Mouse (Mus musculus): ENCODE results near the gene Hist1h3b.

DNA sequence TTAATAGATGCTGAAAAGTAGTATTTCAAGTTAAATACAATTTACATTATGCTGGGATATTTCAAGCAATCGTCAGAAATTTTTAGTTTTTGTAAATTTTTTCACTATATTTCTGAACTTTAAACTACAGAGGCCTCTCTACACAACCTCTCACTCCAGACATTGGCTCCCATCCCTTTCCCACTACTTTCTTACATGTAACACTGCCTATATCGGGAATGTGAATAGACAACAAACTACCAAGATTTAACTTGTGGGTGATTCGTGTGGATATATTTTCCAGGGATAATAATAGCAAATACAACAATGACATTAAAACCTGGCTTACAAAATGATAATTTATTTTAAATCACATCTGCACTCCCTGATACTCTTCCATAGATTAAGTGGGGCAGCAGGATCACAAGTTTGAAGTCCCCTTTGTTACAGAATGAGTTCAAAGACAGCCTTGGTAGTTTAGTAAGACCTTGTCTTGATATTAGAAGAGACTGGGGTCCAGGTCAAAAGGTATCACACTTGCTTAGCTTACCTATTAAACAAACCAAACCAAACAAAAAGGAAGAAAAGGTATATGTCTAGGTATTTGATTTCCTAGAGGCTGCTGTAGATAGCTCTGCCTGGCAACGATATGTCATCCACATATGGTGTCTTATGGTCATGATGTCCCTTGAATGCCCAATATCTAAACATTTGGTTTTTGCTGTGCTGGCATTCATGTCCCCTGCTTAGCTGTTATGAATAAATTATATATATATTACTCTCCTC is 1.4 kb downstream of the Hist1h3b start:
- TF ChIP-seq POLR2A (IDR thresholded peaks at IDR 0.05; ENCODE audit: low read depth, low read length) (no peak), CTCF (conservative IDR thresholded peaks at IDR 0.05; ENCODE audit: insufficient read depth, insufficient read length, low read depth, low read length) (no peak)
